Mouse (Mus musculus): ENCODE data around the gene 2010111I01Rik.

GRCm38 (mm10) chr13:63300929-63301328 lies 336.2 kb downstream of the 2010111I01Rik start:
- TF ChIP-seq CTCF (IDR thresholded peaks at IDR 0.05; ENCODE audit: extremely low read depth, insufficient read depth, insufficient read length, insufficient replicate concordance) (no peak), POLR2A (IDR thresholded peaks at IDR 0.05; ENCODE audit: low read depth, low read length) (no peak)
